Mouse (Mus musculus) lung, embryonic 14.5 days (tissue): Measurements from ENCODE around the gene Ddx49. TPM values are rescaled to one million over a fixed set of nuclear protein-coding genes. Genes with fewer than 3 reads are reported as not detected.

Experiments used
- ATAC-seq: fragments of 200-750 bp; cut with Nextera tagmentation; 2 replicates; pipeline ENCODE4 v1.8.0; 2017; ENCODE audit warnings: mild to moderate bottlenecking, moderate TSS enrichment, moderate library complexity; ENCODE audit not compliant: insufficient read depth
- DNase-seq: peaks from one replicate; pipeline ENCODE4 v3.0.0-alpha.2; 2015
- H3K27ac ChIP-seq: fragments of 300-500 bp; sonication (generic); 2 replicates; pipeline ENCODE4 v1.5.1; 2014; ENCODE audit warnings: low read depth, mild to moderate bottlenecking, moderate library complexity
- H3K27me3 ChIP-seq: fragments of 300-500 bp; sonication (generic); 2 replicates; pipeline ENCODE4 v1.6.1; 2014; ENCODE audit warnings: low read length, control low read depth; ENCODE audit not compliant: insufficient read depth
- H3K36me3 ChIP-seq: fragments of 300-500 bp; sonication (generic); 2 replicates; pipeline ENCODE4 v1.6.1; 2014; ENCODE audit warnings: control low read depth; ENCODE audit not compliant: insufficient read depth
- H3K4me1 ChIP-seq: fragments of 300-500 bp; sonication (generic); 2 replicates; pipeline ENCODE4 v1.6.1; 2014; ENCODE audit warnings: antibody characterized with exemption, control low read depth; ENCODE audit not compliant: insufficient read depth
- H3K4me2 ChIP-seq: fragments of 300-500 bp; sonication (generic); 2 replicates; pipeline ENCODE4 v1.6.1; 2014; ENCODE audit warnings: mild to moderate bottlenecking
- H3K4me3 ChIP-seq: fragments of 300-500 bp; sonication (generic); 2 replicates; pipeline ENCODE4 v1.5.1; 2014; ENCODE audit warnings: low read depth, low read length
- H3K9ac ChIP-seq: fragments of 300-500 bp; sonication (generic); 2 replicates; pipeline ENCODE4 v1.6.1; 2014
- H3K9me3 ChIP-seq: fragments of 300-500 bp; sonication (generic); 2 replicates; pipeline ENCODE4 v1.6.1; 2016; ENCODE audit warnings: low read depth, low read length, control low read depth
- CTCF ChIP-seq: IDR thresholded peaks from 2 replicates; pipeline ENCODE4 v1.5.1; 2016; ENCODE audit warnings: antibody characterized with exemption, low read depth
- WGBS: fragments of 180-500 bp; shearing (Covaris S2); extraction: QIAGEN DNeasy Blood & Tissue Kit; methylation state at CpG from one replicate; pipeline ENCODE4 v1.1.7; 2014; 5-methylcytosine and 5-hydroxymethylcytosine counted together
- polyA plus RNA-seq: library from polyadenylated mRNA; unstranded; fragments of >200 nt; fragmentation: Nextera tagmentation; extraction: Ambion mirVana; gene quantifications from 2 replicates; pipeline ENCODE4 v1.2.1, GENCODE M21; 2014

Ddx49 gene
- polyA plus RNA-seq: 46.1 and 47.9 TPM in 2 replicates

DNA sequence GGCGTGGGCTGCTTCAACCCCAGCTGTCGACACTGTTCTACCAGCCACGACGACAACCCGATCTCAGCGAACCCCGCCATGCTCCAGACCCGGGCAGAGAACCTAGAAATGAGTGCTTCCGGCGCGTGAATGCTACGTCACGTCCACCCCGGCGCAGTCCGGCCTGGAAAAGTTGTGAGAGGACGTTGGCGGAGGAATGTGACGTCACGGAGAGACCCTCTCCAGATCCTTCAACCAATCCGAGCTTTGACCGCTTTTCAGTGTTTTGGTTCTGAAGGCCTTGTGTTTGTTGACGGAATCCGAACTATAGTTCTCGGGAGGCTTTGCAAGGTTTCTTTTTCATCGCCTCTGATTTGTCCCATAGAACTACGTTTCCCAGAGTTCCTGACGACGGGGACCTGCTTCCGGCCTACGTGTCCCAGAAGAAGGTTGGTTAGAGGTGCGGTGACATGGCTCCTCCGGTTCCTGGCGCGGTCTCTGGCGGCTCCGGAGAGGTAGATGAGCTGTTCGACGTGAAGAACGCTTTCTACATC is at the start of gene Ddx49, which contains the start of gene Cope:
Gene Ddx49 (minus strand): TSS at position 132 of the 533 bp plus-strand sequence.
Gene Cope (plus strand): TSS at position 161 of the 533 bp plus-strand sequence.
- Histone ChIP-seq H3K9ac (peak within 1 kb of the TSS; percentile 84), H3K36me3 (peaks cover 53% of the 10 kb centered on the region), H3K9me3 (no peaks in the 10 kb centered on the region), H3K4me3 (peak within 1 kb of the TSS; percentile 88), H3K27ac (peak within 1 kb of the TSS; percentile 31; the same call in 1 of the 2 replicates), H3K27me3 (no peaks in the 10 kb centered on the region), H3K4me2 (peak within 1 kb of the TSS; percentile 75), H3K4me1 (peaks cover 13% of the 10 kb centered on the region)
- peak; percentile 98 for DNase-seq
- ATAC-seq: peak; percentile 93
- no peak for TF ChIP-seq CTCF
- WGBS: under 1% methylated on average over 40 of the region's 40 CpGs

DNA sequence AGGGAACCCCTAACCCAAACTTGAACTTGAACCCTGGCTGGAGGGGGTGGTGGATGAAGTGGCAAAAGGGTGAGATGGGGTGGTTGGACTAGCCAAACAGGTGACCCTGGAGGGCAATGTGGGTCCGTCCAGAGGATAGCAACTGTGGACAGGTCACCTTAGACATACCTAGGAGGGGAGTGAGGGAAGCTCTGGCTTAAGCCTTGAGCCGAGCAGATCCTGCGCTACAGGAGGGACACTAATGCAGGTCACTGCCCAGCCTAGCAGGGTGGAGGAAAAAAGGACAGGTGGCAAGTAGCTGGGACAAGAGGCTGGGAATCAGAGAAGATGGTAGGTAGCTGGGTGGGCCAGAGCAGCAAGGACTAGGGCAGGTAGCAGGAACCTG is 49.7 kb upstream of the Ddx49 start:
- no peak for ATAC-seq
- DNase-seq: no peak
- Histone ChIP-seq H3K4me1 (peaks cover 17% of the 10 kb centered on the region), H3K9me3 (no peaks in the 10 kb centered on the region), H3K4me3 (peak overlapping the region; percentile 100), H3K27me3 (no peaks in the 10 kb centered on the region), H3K36me3 (peaks cover 31% of the 10 kb centered on the region; the same call in 1 of the 2 replicates), H3K27ac (no peak overlapping the region), H3K4me2 (peak overlapping the region; percentile 100), H3K9ac (peak overlapping the region; percentile 97)
- 15% methylated on average over 3 of the region's 3 CpGs for WGBS
- no peak for TF ChIP-seq CTCF

DNA sequence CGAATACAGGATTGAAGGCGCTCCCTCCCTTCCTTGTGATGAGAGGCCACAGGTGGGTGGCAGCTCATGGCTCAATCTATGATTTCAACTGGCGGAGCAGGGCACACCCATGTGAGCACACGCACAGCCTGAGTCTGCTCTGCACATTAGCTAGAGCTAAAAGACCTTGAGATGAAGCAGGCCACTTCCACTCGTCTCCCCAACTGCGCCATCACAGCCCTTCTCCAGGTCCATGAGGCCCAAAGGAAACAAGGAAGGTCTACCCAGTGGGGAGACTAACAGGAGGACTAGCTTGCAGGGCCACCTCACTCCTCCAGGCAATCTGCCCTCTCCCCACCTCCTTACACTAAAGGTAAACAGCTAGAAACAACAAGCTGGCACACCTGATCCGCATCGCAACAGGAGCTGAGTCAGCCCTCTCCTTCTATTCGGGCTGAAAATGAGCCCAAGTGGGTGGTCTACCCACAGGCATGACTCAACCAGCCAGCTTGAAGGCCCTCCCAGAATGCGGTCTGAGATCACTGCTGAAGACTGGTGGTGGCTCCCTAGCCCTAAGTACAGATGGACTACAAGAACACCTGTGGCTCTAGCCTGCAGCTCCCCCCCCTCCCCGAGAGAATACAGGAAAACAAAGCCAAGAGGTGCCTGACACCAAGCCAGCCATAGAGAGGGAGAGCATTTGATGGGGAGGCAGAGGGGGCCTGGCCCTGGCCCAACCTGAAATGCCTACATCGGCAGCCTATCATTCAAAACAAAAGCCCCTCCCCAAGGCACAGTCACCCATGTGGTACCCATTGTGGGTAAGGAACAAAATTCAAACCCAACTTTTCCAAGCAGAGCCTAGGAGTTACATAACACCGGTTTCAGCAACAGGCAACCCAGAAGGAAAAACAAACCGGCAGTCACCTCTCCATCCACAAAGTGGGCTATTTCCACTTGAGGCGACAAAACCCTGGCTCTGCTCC is 49.0 kb upstream of the Ddx49 start:
- WGBS: 32% methylated on average over 15 of the region's 15 CpGs
- H3K27me3 ChIP-seq: no peaks in the 10 kb centered on the region
- ATAC-seq (no peak), DNase-seq (peak; percentile 28)
- peaks cover 17% of the 10 kb centered on the region for H3K4me1 ChIP-seq
- H3K9me3 ChIP-seq: no peaks in the 10 kb centered on the region
- peak overlapping the region; percentile 97 for H3K9ac ChIP-seq
- peaks cover 34% of the 10 kb centered on the region; the same call in 1 of the 2 replicates for H3K36me3 ChIP-seq
- no peak for TF ChIP-seq CTCF
- peak overlapping the region; percentile 100 for H3K4me2 ChIP-seq
- H3K4me3 ChIP-seq: peak overlapping the region; percentile 100
- no peak overlapping the region; the same call in 1 of the 2 replicates for H3K27ac ChIP-seq

DNA sequence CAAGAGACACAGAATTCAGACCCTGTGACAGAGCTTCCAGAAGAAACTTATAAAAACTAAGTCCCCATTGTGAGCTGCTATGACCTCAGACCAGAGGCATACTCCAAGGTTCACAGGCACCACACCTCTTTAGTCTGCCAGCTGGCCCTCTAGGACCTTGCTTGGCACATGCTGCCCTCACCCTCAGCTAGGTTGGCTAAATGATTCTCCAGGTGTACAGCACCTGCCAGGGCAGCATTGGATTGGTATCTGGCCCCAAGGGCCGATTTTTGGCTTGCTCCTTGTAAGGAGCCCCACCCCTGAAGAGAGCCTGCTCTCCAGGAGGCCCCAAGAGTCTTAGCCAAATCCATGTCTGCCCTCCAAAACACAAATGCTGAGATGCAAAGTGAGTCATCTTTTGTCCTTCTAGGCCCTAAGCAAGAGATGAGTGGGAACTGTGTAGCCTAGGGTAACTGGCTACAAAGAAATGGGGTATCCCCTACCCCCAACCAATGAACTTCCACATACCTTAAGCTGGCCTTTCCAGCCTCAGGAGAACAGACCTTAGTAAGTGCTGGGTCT is 45.7 kb upstream of the Ddx49 start:
- 72% methylated on average over 1 of the region's 1 CpGs for WGBS
- DNase-seq (no peak), ATAC-seq (no peak)
- Histone ChIP-seq H3K4me1 (0 out of 2 replicates have a peak, but pooled peaks cover 12% of the 10 kb centered on the region), H3K27me3 (no peaks in the 10 kb centered on the region), H3K27ac (no peak overlapping the region), H3K4me3 (no peak overlapping the region; the same call in 1 of the 2 replicates), H3K4me2 (no peak overlapping the region), H3K36me3 (peaks cover 52% of the 10 kb centered on the region), H3K9ac (no peak overlapping the region), H3K9me3 (no peaks in the 10 kb centered on the region)
- no peak for TF ChIP-seq CTCF

DNA sequence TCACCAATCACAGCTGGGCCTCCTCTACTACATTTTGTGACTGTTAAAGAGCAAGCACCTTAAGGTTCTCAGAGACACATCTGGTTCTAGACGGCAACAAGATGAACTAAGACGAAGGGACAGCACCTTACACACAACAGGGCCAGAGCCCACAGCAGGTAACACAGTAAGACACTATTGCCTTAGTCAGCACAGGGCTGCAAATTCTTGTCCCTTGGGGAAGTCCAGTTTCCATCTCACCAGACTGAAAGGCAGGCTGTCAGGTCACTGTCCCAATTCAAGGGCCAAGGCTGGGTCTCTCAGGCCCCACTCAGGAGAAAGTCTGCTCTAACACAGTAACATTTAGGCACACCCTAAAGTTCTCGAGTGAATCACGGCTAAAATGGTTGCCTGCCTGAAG is 45.2 kb upstream of the Ddx49 start:
- peaks cover 57% of the 10 kb centered on the region for H3K36me3 ChIP-seq

DNA sequence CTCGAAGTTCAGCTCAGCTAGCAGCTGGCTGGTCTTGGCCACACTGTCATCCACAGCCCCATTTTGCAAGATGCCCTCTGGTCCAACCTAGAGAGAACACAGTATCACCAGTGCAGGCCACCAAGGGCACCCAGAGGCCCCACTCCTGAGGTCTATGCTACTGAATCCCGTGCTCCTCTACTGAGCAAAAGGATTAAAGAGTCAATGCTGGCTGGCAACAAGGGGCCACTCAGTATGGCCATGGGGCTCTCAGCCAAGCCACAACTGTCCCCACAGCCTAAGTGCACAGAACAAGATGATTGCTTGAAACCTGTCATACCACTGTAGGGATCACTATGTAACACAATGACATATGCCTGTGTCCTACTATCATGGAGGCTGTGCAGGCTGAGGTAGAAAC is 42.0 kb upstream of the Ddx49 start:
- peaks cover 78% of the 10 kb centered on the region for H3K36me3 ChIP-seq
- WGBS: 79% methylated on average over 2 of the region's 2 CpGs

More for the DNA sequence above, 45.2 kb upstream of the Ddx49 start:
- H3K4me3 ChIP-seq: no peak overlapping the region
- no peaks in the 10 kb centered on the region for H3K27me3 ChIP-seq
- H3K4me2 ChIP-seq: no peak overlapping the region
- DNase-seq (no peak), ATAC-seq (no peak)
- 0 out of 2 replicates have a peak, but pooled peaks cover 12% of the 10 kb centered on the region for H3K4me1 ChIP-seq
- H3K9me3 ChIP-seq: no peaks in the 10 kb centered on the region
- no peak overlapping the region for H3K27ac ChIP-seq
- 71% methylated on average over 4 of the region's 4 CpGs for WGBS
- no peak for TF ChIP-seq CTCF
- H3K9ac ChIP-seq: no peak overlapping the region

More for the DNA sequence above, 42.0 kb upstream of the Ddx49 start:
- no peak overlapping the region for H3K9ac ChIP-seq
- ATAC-seq (0 out of 2 replicates have a peak, but pooled peaks have one; percentile 6), DNase-seq (no peak)
- H3K9me3 ChIP-seq: no peaks in the 10 kb centered on the region
- no peaks in the 10 kb centered on the region for H3K27me3 ChIP-seq
- H3K27ac ChIP-seq: no peak overlapping the region
- H3K4me2 ChIP-seq: no peak overlapping the region
- TF ChIP-seq CTCF: no peak
- no peak overlapping the region for H3K4me3 ChIP-seq
- no peaks in the 10 kb centered on the region for H3K4me1 ChIP-seq
